Mouse (Mus musculus): ENCODE results near the gene Cfap20. TPM values are rescaled to one million over a fixed set of nuclear protein-coding genes. Genes with fewer than 3 reads are reported as not detected.

The Cfap20 gene
- total and polyA plus RNA-seq, 3 experiments, result 56.2 to 281 (median 77.7) TPM

DNA sequence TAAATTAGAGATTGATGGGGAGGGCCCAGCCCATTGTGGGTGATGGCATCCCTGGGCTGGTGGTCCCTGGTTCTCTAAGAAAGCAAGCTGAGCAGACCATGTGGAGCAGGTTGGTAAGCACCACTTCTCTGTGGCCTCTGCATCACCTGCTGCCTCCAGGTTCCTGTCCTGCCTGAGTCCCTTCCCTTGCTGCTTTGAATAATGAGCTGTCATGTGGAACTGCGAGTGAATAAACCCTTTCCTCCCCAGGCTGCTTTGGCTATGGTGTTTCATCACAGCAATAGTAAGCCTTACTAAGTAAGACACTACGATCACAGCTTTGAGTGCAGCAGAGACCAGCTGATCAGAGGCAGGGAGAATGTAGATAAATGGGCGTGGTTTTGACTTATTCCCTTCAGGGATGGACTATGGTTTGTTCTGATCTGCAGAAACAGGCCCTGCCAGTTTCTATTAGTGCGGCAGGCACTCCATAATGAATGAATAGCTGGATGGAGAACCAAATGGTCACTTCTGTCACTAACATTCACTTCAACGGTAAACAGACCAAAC is 6.9 kb upstream of the Cfap20 start:
- Histone ChIP-seq H3K27ac (ENCODE audit: control insufficient read depth, low read depth, low read length) (no peak overlapping the region), H3K36me3 (ENCODE audit: control insufficient read depth in 1 of 2, insufficient read depth in 2 of 2, low read length in 2 of 2) (peaks cover 0 to 34% of the 10 kb centered on the region in 2 experiments; a peak in 2 of 4 replicates)

DNA sequence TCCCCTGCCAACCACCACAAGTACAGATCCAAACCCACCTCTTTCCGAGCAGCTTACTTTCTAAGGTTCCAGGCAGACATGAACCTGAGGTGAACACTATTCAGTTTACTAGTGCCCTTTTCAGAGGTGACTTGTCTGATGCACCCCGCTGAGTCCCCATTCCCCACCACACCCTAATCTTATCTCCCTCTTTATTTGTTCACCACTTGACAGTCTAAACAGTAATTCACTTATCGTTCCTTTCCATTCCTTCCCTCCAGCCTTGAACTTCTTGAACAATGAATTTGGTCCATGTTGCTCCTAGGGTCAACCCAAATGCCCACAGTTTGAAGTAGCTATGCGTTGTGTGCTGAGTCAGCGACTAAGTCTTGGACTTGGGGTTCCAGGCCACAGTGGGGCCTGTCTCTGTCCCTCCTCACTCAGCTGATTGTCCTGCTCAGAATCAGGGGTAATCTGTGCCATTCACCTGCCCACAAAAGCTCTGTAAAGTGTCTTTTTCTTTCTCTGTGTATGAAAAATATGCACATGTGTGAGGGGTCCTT is 5.6 kb upstream of the Cfap20 start:
- DNase-seq (ENCODE audit: low read depth, low spot score), result peak; percentile 71
- Histone ChIP-seq H3K36me3 (ENCODE audit: control insufficient read depth in 1 of 2, insufficient read depth in 2 of 2, low read length in 2 of 2) (peaks cover 0 to 35% of the 10 kb centered on the region in 2 experiments; a peak in 2 of 4 replicates), H3K27ac (ENCODE audit: control insufficient read depth, low read depth, low read length) (peak overlapping the region; percentile 47), H3K79me2 (ENCODE audit: control insufficient read depth, insufficient read depth, low read length, poor library complexity) (no peaks in the 10 kb centered on the region), H3K4me3 (ENCODE audit: control insufficient read depth in 1 of 2, insufficient read depth in 1 of 2, low read depth in 2 of 2, low read length in 2 of 2) (no peak overlapping the region), H3K4me1 (ENCODE audit: control insufficient read depth in 1 of 2, insufficient read depth in 2 of 2, low read length in 2 of 2) (peaks cover 26 to 41% of the 10 kb centered on the region in 2 experiments), H3K27me3 (ENCODE audit: control insufficient read depth in 1 of 2, insufficient read depth in 2 of 2, low read length in 2 of 2) (no peaks in the 10 kb centered on the region), H3K9me3 (replicated peaks; ENCODE audit: insufficient read depth, low read length) (no peaks in the 10 kb centered on the region), H3K9ac (ENCODE audit: control insufficient read depth, low read depth, low read length, poor library complexity, severe bottlenecking) (no peak overlapping the region)
- TF ChIP-seq E2F4 (IDR thresholded peaks at IDR 0.05; ENCODE audit: borderline replicate concordance, low read depth, low read length) (no peak), EP300 (IDR thresholded peaks at IDR 0.05; ENCODE audit: low read depth in 1 of 2, low read length in 2 of 2) (peak; percentile 92 to 93), TBP (IDR thresholded peaks at IDR 0.05; ENCODE audit: low read depth, low read length) (no peak), CHD2 (IDR thresholded peaks at IDR 0.05; ENCODE audit: low read length) (no peak), RCOR1 (IDR thresholded peaks at IDR 0.05; ENCODE audit: low read depth, low read length) (peak; percentile 74), NRF1 (IDR thresholded peaks at IDR 0.05; ENCODE audit: insufficient read depth, low read depth, low read length, poor library complexity, severe bottlenecking) (no peak), USF2 (IDR thresholded peaks at IDR 0.05; ENCODE audit: borderline replicate concordance in 1 of 2, insufficient read depth in 1 of 2, low read depth in 1 of 2, low read length in 2 of 2) (no peak), TCF12 (IDR thresholded peaks at IDR 0.05; ENCODE audit: low read depth, low read length) (peak; percentile 91), JUND (IDR thresholded peaks at IDR 0.05; ENCODE audit: low read depth, low read length) (no peak), POLR2AphosphoS2 (IDR thresholded peaks at IDR 0.05; ENCODE audit: low read length) (no peak), HCFC1 (IDR thresholded peaks at IDR 0.05; ENCODE audit: low read depth, low read length) (0 out of 2 replicates have a peak, but pooled peaks have one; percentile 36), SIN3A (IDR thresholded peaks at IDR 0.05; ENCODE audit: low read length) (peak; percentile 79), ZNF384 (IDR thresholded peaks at IDR 0.05; ENCODE audit: low read depth, low read length) (no peak), CHD1 (IDR thresholded peaks at IDR 0.05; ENCODE audit: low read depth, low read length) (no peak), MYB (IDR thresholded peaks at IDR 0.05; ENCODE audit: low read depth, low read length) (peak; percentile 62), MEF2A (IDR thresholded peaks at IDR 0.05; ENCODE audit: extremely low read depth, insufficient replicate concordance, low read depth, low read length, poor library complexity, severe bottlenecking) (no peak), POLR2AphosphoS5 (IDR thresholded peaks at IDR 0.05; ENCODE audit: borderline replicate concordance, low read depth, low read length) (no peak), KAT2A (conservative IDR thresholded peaks at IDR 0.05; ENCODE audit: low read depth, low read length) (no peak), UBTF (IDR thresholded peaks at IDR 0.05; ENCODE audit: borderline replicate concordance, insufficient read depth, low read depth, low read length) (no peak), MXI1 (IDR thresholded peaks at IDR 0.05; ENCODE audit: low read depth, low read length) (0 out of 2 replicates have a peak, but pooled peaks have one; percentile 27), MAZ (IDR thresholded peaks at IDR 0.05; ENCODE audit: low read depth, low read length) (peak; percentile 43; the same call in 1 of the 2 replicates), TAL1 (IDR thresholded peaks at IDR 0.05; ENCODE audit: low read length) (peak; percentile 80), RAD21 (IDR thresholded peaks at IDR 0.05; ENCODE audit: low read depth, low read length) (no peak), USF1 (IDR thresholded peaks at IDR 0.05; ENCODE audit: low read depth, low read length) (no peak), BHLHE40 (IDR thresholded peaks at IDR 0.05; ENCODE audit: borderline replicate concordance, low read depth, low read length) (no peak), NELFE (IDR thresholded peaks at IDR 0.05; ENCODE audit: low read depth, low read length) (no peak), ZC3H11A (IDR thresholded peaks at IDR 0.05; ENCODE audit: low read depth, low read length) (no peak), SMC3 (IDR thresholded peaks at IDR 0.05; ENCODE audit: low read depth, low read length) (no peak)

More for the DNA sequence above, 6.9 kb upstream of the Cfap20 start:
- Histone ChIP-seq H3K9ac (ENCODE audit: control insufficient read depth, low read depth, low read length, poor library complexity, severe bottlenecking) (no peak overlapping the region), H3K27me3 (ENCODE audit: control insufficient read depth in 1 of 2, insufficient read depth in 2 of 2, low read length in 2 of 2) (no peaks in the 10 kb centered on the region), H3K9me3 (replicated peaks; ENCODE audit: insufficient read depth, low read length) (no peaks in the 10 kb centered on the region), H3K4me3 (ENCODE audit: control insufficient read depth in 1 of 2, insufficient read depth in 1 of 2, low read depth in 2 of 2, low read length in 2 of 2) (no peak overlapping the region), H3K4me1 (ENCODE audit: control insufficient read depth in 1 of 2, insufficient read depth in 2 of 2, low read length in 2 of 2) (peaks cover 26 to 39% of the 10 kb centered on the region in 2 experiments), H3K79me2 (ENCODE audit: control insufficient read depth, insufficient read depth, low read length, poor library complexity) (no peaks in the 10 kb centered on the region)
- TF ChIP-seq ETS1 (IDR thresholded peaks at IDR 0.05; ENCODE audit: low read depth, low read length), result no peak
- no peak for TF ChIP-seq CHD1 (IDR thresholded peaks at IDR 0.05; ENCODE audit: low read depth, low read length)
- TF ChIP-seq E2F4 (IDR thresholded peaks at IDR 0.05; ENCODE audit: borderline replicate concordance, low read depth, low read length), result no peak
- no peak for TF ChIP-seq TCF12 (IDR thresholded peaks at IDR 0.05; ENCODE audit: low read depth, low read length)
- TF ChIP-seq SIN3A (IDR thresholded peaks at IDR 0.05; ENCODE audit: low read length), result peak; percentile 62
- no peak for TF ChIP-seq JUND (IDR thresholded peaks at IDR 0.05; ENCODE audit: low read depth, low read length)
- DNase-seq (ENCODE audit: low read depth, low spot score), result peak; percentile 36
